Mouse (Mus musculus): ENCODE results near the gene Cym. TPM values are rescaled to one million over a fixed set of nuclear protein-coding genes. Genes with fewer than 3 reads are reported as not detected.

The Cym gene
- polyA plus RNA-seq, 1 experiment, result not detected

DNA sequence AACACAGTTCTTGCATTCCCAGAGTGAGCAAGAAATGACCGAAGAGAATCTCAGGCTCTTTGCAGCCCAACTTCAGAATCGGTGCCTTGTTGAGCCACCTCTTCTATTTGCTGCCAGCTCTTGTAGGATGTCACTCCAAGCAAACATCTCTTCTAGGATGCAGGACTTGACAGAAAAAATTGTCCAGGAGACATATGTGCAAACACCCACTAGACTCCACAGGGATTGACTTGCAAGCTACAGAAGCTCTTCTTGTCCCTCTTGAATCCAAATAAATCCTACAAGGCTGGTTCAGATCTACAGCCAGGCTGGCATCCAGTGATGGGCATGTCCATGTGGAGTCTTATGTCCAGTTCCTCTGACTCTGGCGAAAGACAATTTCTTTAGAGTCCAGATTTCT lies 17.1 kb downstream of the Cym start:
- DNase-seq, result no peak
- 92% methylated on average over 3 of the region's 3 CpGs for WGBS
- H3K27ac ChIP-seq (ENCODE audit: insufficient read depth, low read length), result no peak overlapping the region
- no peaks in the 10 kb centered on the region for H3K27me3 ChIP-seq (ENCODE audit: control insufficient read depth, insufficient read depth, low read length)
- TF ChIP-seq CTCF (IDR thresholded peaks at IDR 0.05; ENCODE audit: borderline replicate concordance, insufficient read depth, low read depth, low read length) (no peak), POLR2A (IDR thresholded peaks at IDR 0.05; ENCODE audit: borderline replicate concordance, insufficient read depth, low read length) (no peak)
- no peaks in the 10 kb centered on the region for H3K4me1 ChIP-seq (ENCODE audit: control insufficient read depth, insufficient read depth, low read length)
- H3K4me3 ChIP-seq (replicated peaks; ENCODE audit: insufficient read depth, low read depth, low read length), result no peak overlapping the region

DNA sequence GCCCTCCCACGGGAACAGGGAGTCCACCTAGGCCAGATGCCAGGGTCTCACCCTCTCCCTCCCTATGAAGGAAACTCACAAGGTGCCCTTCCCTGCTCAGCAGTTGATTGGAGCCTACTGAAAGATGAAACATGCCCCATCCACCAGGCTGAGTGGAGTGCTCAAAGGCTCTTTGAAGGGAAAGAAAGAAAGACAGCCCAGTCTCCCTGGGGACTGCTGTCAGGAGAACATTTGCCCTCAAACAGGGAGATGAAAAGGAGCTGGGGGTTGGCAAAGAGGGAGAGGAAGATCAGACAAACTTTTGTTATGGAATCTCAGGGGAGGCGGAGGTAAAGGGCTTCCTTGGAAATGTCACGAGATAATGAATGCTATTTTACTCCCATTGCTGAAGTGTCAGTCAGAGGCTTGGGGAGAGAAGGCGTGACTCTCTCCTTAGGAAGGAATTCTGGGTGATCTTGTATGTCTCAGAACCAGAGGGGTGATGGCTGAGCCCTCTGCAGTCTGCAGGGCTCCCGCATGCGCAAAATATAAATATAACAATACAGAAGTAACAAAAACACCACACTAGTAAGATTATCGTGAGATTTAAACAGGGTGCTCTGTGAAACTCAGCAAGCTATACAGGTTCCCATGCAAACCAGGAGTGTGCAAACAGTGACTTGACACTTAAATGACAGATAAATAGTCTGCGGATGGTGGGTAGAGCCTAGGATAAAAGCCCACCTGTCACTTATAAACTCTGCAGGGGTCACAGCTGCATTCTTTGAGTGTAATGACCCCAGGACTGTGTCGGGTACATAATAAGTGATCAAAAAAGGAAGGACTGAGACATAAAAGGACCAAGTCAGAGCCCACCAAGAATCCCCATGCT lies 20.0 kb downstream of the Cym start:
- DNase-seq, result no peak

DNA sequence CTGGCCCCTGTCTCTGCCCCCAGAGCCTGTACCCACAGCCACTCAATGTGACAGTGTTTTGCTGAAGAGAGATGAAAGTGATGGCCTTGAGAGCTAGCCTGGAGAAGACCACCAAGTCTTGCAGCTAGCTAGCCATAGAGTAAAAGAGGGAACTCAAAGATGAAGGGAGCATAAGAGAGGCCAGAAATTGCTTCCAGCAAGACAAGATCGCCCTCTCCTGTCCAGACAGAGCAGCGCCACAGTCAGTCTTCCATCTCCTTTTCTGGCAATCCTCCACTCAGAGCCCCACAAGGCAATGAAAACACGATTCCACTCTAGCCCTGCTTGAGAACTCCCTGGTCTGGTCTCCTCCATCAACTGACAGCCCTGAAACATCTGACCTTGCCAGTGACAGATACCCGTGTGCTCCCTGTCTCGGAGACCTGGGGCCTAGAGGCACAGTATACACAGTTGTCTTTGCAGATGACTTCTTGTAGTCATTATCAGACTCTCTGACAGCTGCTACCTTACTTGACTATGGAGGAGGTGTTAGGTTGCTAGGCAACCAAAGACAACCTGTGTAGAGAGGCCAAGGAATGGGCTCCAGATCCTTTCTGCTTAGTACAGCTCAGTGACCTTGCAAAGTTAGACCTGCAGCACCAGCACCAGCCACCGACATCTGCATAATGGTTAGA lies 33.2 kb downstream of the Cym start:
- TF ChIP-seq POLR2A (IDR thresholded peaks at IDR 0.05; ENCODE audit: borderline replicate concordance, insufficient read depth, low read length) (no peak), CTCF (IDR thresholded peaks at IDR 0.05; ENCODE audit: borderline replicate concordance, insufficient read depth, low read depth, low read length) (peak; percentile 98)
- Histone ChIP-seq H3K27ac (ENCODE audit: insufficient read depth, low read length) (no peak overlapping the region), H3K4me3 (replicated peaks; ENCODE audit: insufficient read depth, low read depth, low read length) (no peak overlapping the region), H3K27me3 (ENCODE audit: control insufficient read depth, insufficient read depth, low read length) (no peaks in the 10 kb centered on the region), H3K4me1 (ENCODE audit: control insufficient read depth, insufficient read depth, low read length) (peaks cover 4% of the 10 kb centered on the region; the same call in 1 of the 2 replicates)
- DNase-seq, result peak; percentile 79 to 80
- WGBS, result 42% methylated on average over 6 of the region's 6 CpGs

More for the DNA sequence above, 20.0 kb downstream of the Cym start:
- Histone ChIP-seq H3K4me3 (replicated peaks; ENCODE audit: insufficient read depth, low read depth, low read length) (no peak overlapping the region), H3K27me3 (ENCODE audit: control insufficient read depth, insufficient read depth, low read length) (no peaks in the 10 kb centered on the region), H3K27ac (ENCODE audit: insufficient read depth, low read length) (no peak overlapping the region), H3K4me1 (ENCODE audit: control insufficient read depth, insufficient read depth, low read length) (no peaks in the 10 kb centered on the region)
- WGBS, result 43% methylated on average over 9 of the region's 9 CpGs
- TF ChIP-seq POLR2A (IDR thresholded peaks at IDR 0.05; ENCODE audit: borderline replicate concordance, insufficient read depth, low read length) (no peak), CTCF (IDR thresholded peaks at IDR 0.05; ENCODE audit: borderline replicate concordance, insufficient read depth, low read depth, low read length) (no peak)

DNA sequence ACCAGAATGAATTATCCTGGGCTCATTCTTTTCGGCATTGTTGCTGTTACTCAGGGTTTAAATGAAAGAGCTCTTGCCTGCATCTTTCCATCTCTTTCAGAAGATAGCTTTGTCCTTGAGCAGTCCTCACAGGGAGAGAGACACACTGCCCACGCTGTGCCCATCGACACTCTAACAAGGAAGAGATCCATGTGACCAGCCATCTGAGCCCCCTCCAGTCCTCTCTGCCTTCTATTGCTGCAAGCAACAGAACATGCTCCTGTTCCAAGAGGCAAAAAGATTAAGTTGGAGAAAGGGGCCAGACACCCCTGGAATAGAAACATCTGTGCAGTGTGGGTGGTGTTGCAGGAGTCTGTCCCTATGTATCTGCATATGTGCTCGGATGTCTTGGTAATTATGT lies 34.5 kb downstream of the Cym start:
- H3K27ac ChIP-seq (ENCODE audit: insufficient read depth, low read length), result no peak overlapping the region
- H3K27me3 ChIP-seq (ENCODE audit: control insufficient read depth, insufficient read depth, low read length), result no peaks in the 10 kb centered on the region
- TF ChIP-seq CTCF (IDR thresholded peaks at IDR 0.05; ENCODE audit: borderline replicate concordance, insufficient read depth, low read depth, low read length) (no peak), POLR2A (IDR thresholded peaks at IDR 0.05; ENCODE audit: borderline replicate concordance, insufficient read depth, low read length) (no peak)
- no peak overlapping the region for H3K4me3 ChIP-seq (replicated peaks; ENCODE audit: insufficient read depth, low read depth, low read length)
- DNase-seq, result no peak
- H3K4me1 ChIP-seq (ENCODE audit: control insufficient read depth, insufficient read depth, low read length), result peaks cover 7% of the 10 kb centered on the region; the same call in 1 of the 2 replicates
- WGBS, result 91% methylated on average over 4 of the region's 4 CpGs

DNA sequence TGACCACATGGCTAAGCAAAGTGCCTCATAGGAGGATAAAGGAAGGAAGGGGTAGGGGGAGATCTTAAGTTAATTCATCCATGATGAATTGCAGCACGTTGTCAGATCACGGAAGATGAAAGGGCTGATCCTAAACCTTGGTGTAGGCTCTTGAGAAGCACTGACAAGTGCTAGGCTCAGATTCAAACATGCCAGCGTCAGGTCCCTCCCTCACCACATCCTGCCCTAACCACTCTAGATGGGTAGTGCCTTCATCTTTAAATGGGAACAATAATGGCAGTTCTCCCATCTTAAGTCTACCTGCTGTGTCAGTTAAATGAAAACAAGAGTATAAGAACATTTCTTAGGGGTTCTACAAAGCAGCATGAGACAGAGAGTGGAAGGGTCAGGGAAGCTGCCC lies 35.9 kb downstream of the Cym start:
- TF ChIP-seq CTCF (IDR thresholded peaks at IDR 0.05; ENCODE audit: borderline replicate concordance, insufficient read depth, low read depth, low read length) (no peak), POLR2A (IDR thresholded peaks at IDR 0.05; ENCODE audit: borderline replicate concordance, insufficient read depth, low read length) (no peak)
- no peak overlapping the region for H3K27ac ChIP-seq (ENCODE audit: insufficient read depth, low read length)
- 94% methylated on average over 3 of the region's 3 CpGs for WGBS

DNA sequence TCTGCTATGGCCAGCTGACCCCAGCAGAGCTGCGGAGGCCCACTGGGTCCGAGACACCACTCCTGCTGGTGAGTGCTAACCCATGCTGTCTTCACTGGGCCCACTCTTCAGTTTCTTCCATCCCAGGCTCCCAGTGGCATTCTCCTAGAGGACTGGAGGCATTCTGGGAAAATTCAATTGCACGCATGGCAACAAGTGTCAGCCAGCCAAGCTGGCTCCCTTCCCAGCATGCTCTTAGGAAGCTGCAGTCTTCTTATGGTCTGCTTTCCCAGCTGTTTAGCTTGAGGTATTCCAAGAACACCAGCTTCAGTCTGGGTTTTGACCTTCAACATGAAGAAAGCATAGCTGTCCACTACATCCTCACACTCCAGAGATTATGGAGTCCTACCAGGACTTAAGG lies 38.4 kb downstream of the Cym start:
- no peak for TF ChIP-seq CTCF (IDR thresholded peaks at IDR 0.05; ENCODE audit: borderline replicate concordance, insufficient read depth, low read depth, low read length)
- TF ChIP-seq POLR2A (IDR thresholded peaks at IDR 0.05; ENCODE audit: borderline replicate concordance, insufficient read depth, low read length), result no peak
- Histone ChIP-seq H3K27me3 (ENCODE audit: control insufficient read depth, insufficient read depth, low read length) (no peaks in the 10 kb centered on the region), H3K4me1 (ENCODE audit: control insufficient read depth, insufficient read depth, low read length) (peaks cover 13% of the 10 kb centered on the region; the same call in 1 of the 2 replicates), H3K4me3 (replicated peaks; ENCODE audit: insufficient read depth, low read depth, low read length) (no peak overlapping the region), H3K27ac (ENCODE audit: insufficient read depth, low read length) (no peak overlapping the region)
- no peak for DNase-seq
- 73% methylated on average over 3 of the region's 3 CpGs for WGBS

More for the DNA sequence above, 35.9 kb downstream of the Cym start:
- no peak overlapping the region for H3K4me3 ChIP-seq (replicated peaks; ENCODE audit: insufficient read depth, low read depth, low read length)
- DNase-seq, result no peak
- no peaks in the 10 kb centered on the region for H3K27me3 ChIP-seq (ENCODE audit: control insufficient read depth, insufficient read depth, low read length)
- H3K4me1 ChIP-seq (ENCODE audit: control insufficient read depth, insufficient read depth, low read length), result peaks cover 7% of the 10 kb centered on the region; the same call in 1 of the 2 replicates

DNA sequence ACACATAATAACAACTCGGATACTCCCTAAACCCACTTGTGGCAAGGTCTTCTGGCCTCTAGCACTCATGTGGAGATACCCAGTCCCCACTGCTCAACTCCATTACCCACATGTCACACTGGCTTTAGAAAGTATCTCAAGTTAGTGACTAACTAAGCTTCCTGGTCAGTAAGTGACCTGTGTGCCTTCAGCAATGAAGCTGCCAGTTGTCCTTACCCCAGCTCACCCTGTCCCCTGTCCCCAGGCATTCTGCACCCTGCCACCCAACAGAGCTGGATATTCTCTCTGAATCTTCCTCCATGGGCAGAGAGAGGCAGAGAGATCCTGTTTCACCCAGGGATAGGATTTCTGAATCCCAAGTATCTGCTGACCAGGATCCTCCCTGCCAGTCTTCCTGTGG lies 38.8 kb downstream of the Cym start, which contains the start of gene Kcna10:
Gene Kcna10, plus strand, starts transcription at position 301 of the 400 bp plus-strand sequence.
- H3K4me3 ChIP-seq (replicated peaks; ENCODE audit: insufficient read depth, low read depth, low read length), result no peak within 1 kb of the TSS
- WGBS, result 100% methylated on average over 1 of the region's 1 CpGs
- H3K27ac ChIP-seq (ENCODE audit: insufficient read depth, low read length), result no peak within 1 kb of the TSS
- no peak for TF ChIP-seq POLR2A (IDR thresholded peaks at IDR 0.05; ENCODE audit: borderline replicate concordance, insufficient read depth, low read length)
- H3K4me1 ChIP-seq (ENCODE audit: control insufficient read depth, insufficient read depth, low read length), result peaks cover 12% of the 10 kb centered on the region; the same call in 1 of the 2 replicates
- no peak for DNase-seq
- H3K27me3 ChIP-seq (ENCODE audit: control insufficient read depth, insufficient read depth, low read length), result no peaks in the 10 kb centered on the region
